Mouse (Mus musculus) embryonic fibroblast, embryonic 13.5 days (primary cell): ENCODE data around the gene Kdsr.

Experiments
- CTCF ChIP-seq: IDR thresholded peaks from 2 replicates; pipeline ENCODE4 v1.5.1; 2011; ENCODE audit warnings: mild to moderate bottlenecking, control low read depth, low read length, moderate library complexity, borderline replicate concordance; ENCODE audit not compliant: insufficient read depth
- POLR2A ChIP-seq: IDR thresholded peaks from 2 replicates; pipeline ENCODE4 v1.6.1; 2011; ENCODE audit warnings: low read depth, mild to moderate bottlenecking, control low read depth, low read length, moderate library complexity

GRCm38 (mm10) chr1:106703183-106703582 is 56.3 kb downstream of the Kdsr start:
- TF ChIP-seq POLR2A (no peak), CTCF (no peak)
